ENCODE assay signal across 15 mouse cellular contexts in the genomic region with DNA sequence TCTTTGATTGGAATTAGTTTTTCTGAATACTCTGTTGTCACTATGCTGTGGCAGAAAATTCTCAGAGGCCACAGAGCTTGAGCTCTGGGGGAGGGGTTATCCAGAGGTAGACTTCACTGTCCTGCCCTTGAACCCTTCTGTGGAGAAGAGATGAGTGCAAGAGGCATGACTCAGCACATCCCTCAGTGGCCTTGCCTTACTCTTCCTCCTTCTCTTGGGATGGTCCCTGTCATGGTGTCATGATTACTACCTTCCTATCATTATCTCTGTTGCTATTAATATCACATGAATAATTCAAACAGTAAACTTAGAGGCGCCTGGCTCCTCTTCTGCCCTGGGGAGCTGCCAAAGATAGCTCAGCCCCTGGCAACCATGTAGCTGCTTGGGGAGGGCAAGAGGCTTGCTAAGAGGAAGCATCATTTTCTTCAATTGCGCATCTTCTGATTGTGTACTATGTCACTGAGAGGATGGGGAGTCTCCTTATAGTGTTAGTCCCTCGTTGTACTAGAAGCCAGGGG.
DNase-seq lines count a peak whose midpoint lies in the region; TF ChIP-seq lines count a peak whose summit lies in the region.
"Had no signal": no experiment of that assay in that cellular context is flagged by ENCODE, and none has a peak within 500 bp of the region (broad histone marks: within the 10 kb centered on the region; RNA-seq: fewer than 3 reads in every experiment).

No protein-coding gene starts in this region.

- peaks cover 8% of the 10 kb centered on the region for H3K4me1 ChIP-seq in olfactory bulb, adult 2 months (ENCODE audit: control insufficient read depth, insufficient read depth, low read length)
- H3K4me1 ChIP-seq: heart, embryonic 15.5 days; limb, embryonic 15.5 days; neural tube, embryonic 13.5 days had no signal

- H3K27ac ChIP-seq in olfactory bulb, adult 2 months (ENCODE audit: insufficient read depth, low read depth, low read length): peak overlapping the region; percentile 56; the same call in 1 of the 2 replicates
- H3K27ac ChIP-seq: heart, embryonic 15.5 days; left cerebral cortex, adult 2 months; limb, embryonic 15.5 days; neural tube, embryonic 13.5 days had no signal

- WGBS in olfactory bulb, adult 2 months: 23% methylated on average over 3 of the region's 3 CpGs

- intact Hi-C loops in left cerebral cortex, postnatal 10 days (cut with DNase I): no loop called here

- no peak overlapping the region for H3K4me3 ChIP-seq in olfactory bulb, adult 2 months (ENCODE audit: insufficient read depth, low read depth, low read length)
- H3K4me3 ChIP-seq: heart, embryonic 15.5 days; left cerebral cortex, adult 2 months; limb, embryonic 15.5 days; neural tube, embryonic 13.5 days had no signal

- no peak for TF ChIP-seq CTCF in olfactory bulb, adult 2 months (IDR thresholded peaks at IDR 0.05; ENCODE audit: insufficient read depth, low read depth, low read length)

- TF ChIP-seq POLR2A in olfactory bulb, adult 2 months (IDR thresholded peaks at IDR 0.05; ENCODE audit: insufficient read depth, low read depth, low read length): no peak

- peak; percentile 11 to 18 for DNase-seq in cerebellum, postnatal 14 days
- DNase-seq in cerebellum, adult 9-10 months: no peak
- peak; percentile 27 to 30 for DNase-seq in right cerebral cortex, postnatal 10 days (ENCODE audit: low spot score in 2 of 2)
- no peak for DNase-seq in right cerebral cortex, postnatal 25 days
- peak; percentile 30 to 43 for DNase-seq in gastrocnemius, adult 8-10 months (ENCODE audit: low spot score in 2 of 2)
- DNase-seq in lung, postnatal 14 days: no peak
- no peak for DNase-seq in left cerebral cortex, postnatal 10 days (ENCODE audit: extremely low spot score in 1 of 2, low spot score in 2 of 2)
- DNase-seq: kidney, adult 9 months; lung, adult 2 months; thymus, adult 2 months had no signal

Comparison
In these comparisons a context has a peak if more than half of its experiments do, and no peak if none do; other contexts are left out.
1. DNase-seq: peak in cerebellum, postnatal 14 days (2 of 2), right cerebral cortex, postnatal 10 days (2 of 2) and gastrocnemius, adult 8-10 months (2 of 2); none in cerebellum, adult 9-10 months (single experiment), right cerebral cortex, postnatal 25 days (single experiment), lung, postnatal 14 days (single experiment) and left cerebral cortex, postnatal 10 days (0 of 2).